Mouse (Mus musculus) forebrain, embryonic 10.5 days (tissue): ENCODE results near the gene Zhx3. TPM values are rescaled to one million over a fixed set of nuclear protein-coding genes. Genes with fewer than 3 reads are reported as not detected.

Experiments used
- DNase-seq: peaks from one replicate; pipeline ENCODE4 v3.0.0-alpha.2; 2017; ENCODE audit warnings: low spot score; ENCODE audit errors: extremely low spot score
- H3K27ac ChIP-seq: fragments of 300-500 bp; sonication (generic); 2 replicates; pipeline ENCODE4 v1.5.1; 2016; ENCODE audit warnings: mild to moderate bottlenecking
- H3K27me3 ChIP-seq: fragments of 300-500 bp; sonication (generic); 2 replicates; pipeline ENCODE4 v1.6.1; 2016; ENCODE audit warnings: mild to moderate bottlenecking; ENCODE audit not compliant: poor library complexity, severe bottlenecking
- H3K36me3 ChIP-seq: fragments of 300-500 bp; sonication (generic); replicated peaks from 2 replicates; pipeline ENCODE4 v1.6.1; 2016; ENCODE audit warnings: mild to moderate bottlenecking, moderate library complexity
- H3K4me1 ChIP-seq: fragments of 300-500 bp; sonication (generic); 2 replicates; pipeline ENCODE4 v1.6.1; 2016
- H3K4me3 ChIP-seq: fragments of 300-500 bp; sonication (generic); 2 replicates; pipeline ENCODE4 v1.5.1; 2016; ENCODE audit warnings: mild to moderate bottlenecking, moderate library complexity
- H3K9me3 ChIP-seq: fragments of 300-500 bp; sonication (generic); 2 replicates; pipeline ENCODE4 v1.6.1; 2016; ENCODE audit warnings: mild to moderate bottlenecking, moderate library complexity
- WGBS: fragments of 180-500 bp; shearing (Covaris S2); methylation state at CpG from one replicate; pipeline ENCODE4 v1.1.7; 2016; 5-methylcytosine and 5-hydroxymethylcytosine counted together
- polyA plus RNA-seq: library from polyadenylated mRNA; unstranded; fragments of >200 nt; fragmentation: Nextera tagmentation; extraction: Ambion mirVana; gene quantifications from 2 replicates; pipeline ENCODE4 v1.2.1, GENCODE M21; 2016

Gene Zhx3
- polyA plus RNA-seq, 1 experiment from 2014 or later, result 5.8 TPM

DNA sequence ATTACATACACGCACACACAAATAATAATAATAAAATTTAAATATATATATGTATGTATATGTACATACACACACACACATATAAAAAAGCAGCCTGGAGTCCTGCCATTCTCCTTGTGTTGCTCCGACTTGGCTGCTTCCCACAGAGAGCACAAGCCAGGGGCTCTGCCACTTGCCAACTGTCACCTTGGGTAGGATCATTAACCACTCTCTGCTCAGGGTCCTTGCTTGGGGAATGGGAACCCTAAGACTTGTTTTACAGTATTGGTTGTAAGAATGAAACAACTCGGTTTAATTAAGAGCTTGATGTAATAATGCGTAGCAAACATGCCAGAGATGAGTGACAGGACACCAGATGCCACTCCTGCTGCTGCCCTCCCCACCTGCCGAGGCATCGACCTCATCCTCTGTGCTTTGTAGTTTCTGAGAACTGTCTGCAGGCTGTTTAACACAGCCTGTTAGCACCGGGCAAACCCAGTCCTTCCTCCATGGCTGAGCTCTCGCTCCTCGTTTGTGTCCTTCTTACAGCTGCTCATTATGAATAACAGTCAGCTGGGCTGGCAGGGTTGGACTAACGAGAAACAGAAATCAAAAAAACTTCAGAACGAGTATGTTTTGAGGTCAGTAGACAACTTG lies 132.2 kb downstream of the Zhx3 start:
- H3K4me3 ChIP-seq, result no peak overlapping the region
- no peak for DNase-seq
- H3K27me3 ChIP-seq, result no peaks in the 10 kb centered on the region
- peaks cover 42% of the 10 kb centered on the region for H3K4me1 ChIP-seq
- 76% methylated on average over 11 of the region's 11 CpGs for WGBS
- no peaks in the 10 kb centered on the region for H3K9me3 ChIP-seq
- H3K36me3 ChIP-seq, result peaks cover 83% of the 10 kb centered on the region
- H3K27ac ChIP-seq, result 0 out of 2 replicates have a peak overlapping the region, but pooled peaks have one; percentile 20

DNA sequence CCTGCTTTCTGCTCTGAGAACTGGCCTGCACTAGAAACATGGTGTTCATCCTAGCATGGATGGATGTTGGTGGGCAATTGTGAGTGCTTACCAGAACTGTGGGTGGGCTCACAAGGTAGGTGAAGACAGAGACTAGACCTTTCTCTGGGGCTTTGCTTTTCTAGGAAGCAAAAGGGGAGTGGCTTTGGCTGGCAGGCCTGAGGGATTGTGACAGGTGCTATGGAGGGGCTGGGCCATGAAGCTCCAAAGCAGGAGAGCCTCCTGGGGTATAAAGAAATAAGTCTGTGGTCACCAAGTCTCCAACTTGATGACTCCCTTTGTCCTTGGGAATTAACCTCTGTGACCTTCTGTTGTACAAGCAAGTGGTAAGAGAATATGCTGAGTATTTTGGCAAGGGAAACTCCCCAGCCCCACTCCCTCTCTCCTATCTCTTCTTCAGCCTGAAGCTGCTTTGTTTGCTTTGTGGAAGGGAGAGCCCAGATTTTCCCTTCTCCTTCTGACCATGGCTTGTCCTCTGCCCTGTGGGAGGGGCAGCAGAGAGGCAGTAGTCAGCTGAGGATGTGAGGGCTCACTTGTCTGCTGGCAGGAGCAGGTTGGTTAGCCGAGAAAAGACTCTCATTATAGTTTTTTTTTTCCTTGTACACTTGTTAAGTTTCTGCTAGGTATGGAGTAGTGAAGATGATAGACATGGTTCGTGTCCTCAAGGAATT lies 133.0 kb downstream of the Zhx3 start:
- no peak for DNase-seq
- WGBS, result 59% methylated on average over 2 of the region's 2 CpGs
- H3K27ac ChIP-seq, result no peak overlapping the region

DNA sequence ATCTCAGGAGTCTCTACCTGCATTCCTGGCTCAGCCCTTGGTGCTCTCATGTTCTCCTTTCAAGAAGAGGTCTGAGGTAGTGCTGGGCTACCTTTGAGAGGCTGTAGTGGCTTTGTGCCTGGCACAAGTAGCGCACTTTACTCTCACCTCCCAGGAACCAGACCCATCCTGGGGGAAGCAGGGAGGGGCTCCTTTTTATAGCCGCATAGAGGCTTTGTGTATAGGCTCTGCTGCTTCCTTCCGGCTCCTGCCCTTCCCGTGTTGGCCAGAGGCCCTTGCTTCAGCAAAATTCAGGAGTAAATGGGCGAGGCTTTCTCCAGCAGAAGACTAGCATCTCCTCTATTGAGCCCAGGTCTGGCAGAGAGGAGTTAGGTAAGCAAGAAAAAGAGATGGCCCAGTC lies 134.4 kb downstream of the Zhx3 start:
- Histone ChIP-seq H3K9me3 (no peaks in the 10 kb centered on the region), H3K27me3 (no peaks in the 10 kb centered on the region), H3K4me1 (peaks cover 64% of the 10 kb centered on the region), H3K27ac (no peak overlapping the region), H3K4me3 (no peak overlapping the region), H3K36me3 (peaks cover 89% of the 10 kb centered on the region)
- DNase-seq, result no peak
- 84% methylated on average over 5 of the region's 5 CpGs for WGBS

More for the DNA sequence above, 133.0 kb downstream of the Zhx3 start:
- Histone ChIP-seq H3K36me3 (peaks cover 83% of the 10 kb centered on the region), H3K4me3 (no peak overlapping the region), H3K9me3 (no peaks in the 10 kb centered on the region), H3K27me3 (no peaks in the 10 kb centered on the region), H3K4me1 (peaks cover 50% of the 10 kb centered on the region)

DNA sequence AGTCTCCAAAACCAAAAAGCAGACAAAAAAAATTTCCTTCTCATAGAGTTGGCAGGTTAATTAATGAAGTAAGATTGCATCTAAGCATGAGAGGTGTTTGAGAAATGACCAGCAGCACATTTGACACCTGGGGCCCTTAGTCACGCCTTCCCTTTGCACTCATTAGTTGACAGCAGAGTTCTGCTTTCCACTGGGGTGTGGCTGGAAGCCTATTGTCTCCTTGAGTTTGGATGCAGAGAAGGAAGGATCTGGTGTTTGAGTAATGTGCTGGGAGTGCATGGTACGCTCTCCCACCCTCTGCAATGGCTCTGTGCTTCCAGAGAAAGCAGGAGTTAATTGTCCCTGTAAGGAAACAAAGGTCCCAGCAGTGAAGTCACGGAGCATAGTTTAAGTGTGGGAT lies 136.3 kb downstream of the Zhx3 start:
- DNase-seq, result no peak
- Histone ChIP-seq H3K36me3 (peaks cover 78% of the 10 kb centered on the region), H3K27me3 (no peaks in the 10 kb centered on the region), H3K9me3 (no peaks in the 10 kb centered on the region), H3K4me1 (peaks cover 70% of the 10 kb centered on the region), H3K27ac (no peak overlapping the region), H3K4me3 (no peak overlapping the region)
- WGBS, result 93% methylated on average over 3 of the region's 3 CpGs

DNA sequence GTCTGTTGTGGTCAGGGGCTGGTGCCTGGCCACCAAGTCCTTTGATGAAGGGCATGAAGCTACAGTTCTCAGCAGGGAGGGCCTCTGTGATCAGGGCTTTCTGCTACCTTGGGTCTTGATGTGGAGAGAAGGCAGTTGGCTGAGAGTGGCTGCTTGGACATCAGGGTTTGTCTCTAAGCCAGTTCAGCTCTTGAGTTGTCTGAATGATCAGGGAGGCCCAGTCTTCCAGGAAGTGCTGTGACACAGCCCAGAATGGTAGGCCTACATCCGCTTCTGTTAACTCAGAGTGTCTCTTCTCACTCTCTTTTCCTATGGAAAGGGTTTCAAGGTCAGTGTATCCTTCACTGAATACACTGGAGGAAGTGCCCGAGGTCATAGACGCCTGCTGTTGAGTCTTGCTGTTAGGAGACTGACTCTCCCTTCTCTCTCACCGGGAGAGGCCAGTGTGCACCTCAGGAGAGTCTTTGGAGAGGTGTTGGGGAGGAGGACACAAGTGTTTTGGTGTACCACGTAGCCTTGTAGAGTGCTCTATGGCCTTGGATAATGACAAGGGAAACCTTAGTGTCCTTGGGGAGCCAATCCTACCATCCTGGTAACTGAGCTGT lies 137.0 kb downstream of the Zhx3 start:
- no peak overlapping the region for H3K4me3 ChIP-seq
- H3K9me3 ChIP-seq, result no peaks in the 10 kb centered on the region
- no peaks in the 10 kb centered on the region for H3K27me3 ChIP-seq
- WGBS, result 91% methylated on average over 5 of the region's 5 CpGs
- H3K36me3 ChIP-seq, result peaks cover 72% of the 10 kb centered on the region
- no peak overlapping the region for H3K27ac ChIP-seq
- DNase-seq, result no peak
- H3K4me1 ChIP-seq, result peaks cover 69% of the 10 kb centered on the region

DNA sequence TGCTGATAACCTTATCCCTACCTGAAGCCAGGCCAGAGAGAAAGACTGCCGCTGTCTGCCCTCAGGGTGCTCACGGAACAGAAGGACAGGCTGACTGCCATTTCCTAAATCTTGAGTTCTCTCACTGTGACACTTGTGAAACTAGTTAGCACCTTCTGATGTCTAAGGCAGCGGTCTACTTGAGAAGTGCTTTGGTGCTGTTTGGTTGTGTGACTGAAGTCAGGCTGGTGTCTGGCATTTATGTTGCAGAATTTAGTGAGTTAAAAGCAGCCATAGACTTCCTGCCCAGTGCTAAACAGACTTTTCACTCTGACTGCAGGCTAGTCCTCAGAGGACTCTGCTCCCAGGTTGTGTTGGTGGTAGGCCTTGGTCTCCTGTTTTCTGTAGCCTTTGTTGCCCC lies 138.5 kb downstream of the Zhx3 start:
- no peaks in the 10 kb centered on the region for H3K9me3 ChIP-seq
- H3K4me3 ChIP-seq, result peak overlapping the region; percentile 16; the same call in 1 of the 2 replicates
- peaks cover 9% of the 10 kb centered on the region for H3K27me3 ChIP-seq
- WGBS, result 93% methylated on average over 3 of the region's 3 CpGs
- peaks cover 67% of the 10 kb centered on the region for H3K4me1 ChIP-seq
- DNase-seq, result no peak
- no peak overlapping the region for H3K27ac ChIP-seq
- peaks cover 58% of the 10 kb centered on the region for H3K36me3 ChIP-seq

DNA sequence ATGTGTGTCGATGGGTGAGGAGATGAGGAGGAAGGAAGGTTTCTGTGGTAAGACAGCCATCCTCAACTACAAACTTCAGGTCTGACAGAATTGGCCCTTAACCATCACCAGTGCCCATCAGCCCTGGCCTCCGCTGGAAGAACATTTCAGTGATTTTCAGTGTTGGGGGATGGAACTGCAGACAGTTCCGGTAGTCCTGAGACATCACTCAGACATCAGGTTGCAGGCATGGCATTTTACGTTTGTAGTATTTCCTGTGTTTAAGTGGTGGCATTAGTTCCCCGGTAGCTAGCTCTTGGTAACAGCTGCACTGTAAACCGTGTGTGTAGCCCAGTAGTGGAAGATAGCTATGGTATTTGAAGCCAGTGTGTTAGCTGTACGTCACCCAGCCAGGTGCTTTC lies 139.7 kb downstream of the Zhx3 start:
- peaks cover 46% of the 10 kb centered on the region for H3K36me3 ChIP-seq
- H3K27ac ChIP-seq, result 0 out of 2 replicates have a peak overlapping the region, but pooled peaks have one; percentile 100
- H3K4me1 ChIP-seq, result peaks cover 56% of the 10 kb centered on the region
- peaks cover 9% of the 10 kb centered on the region for H3K27me3 ChIP-seq
- no peaks in the 10 kb centered on the region for H3K9me3 ChIP-seq
- 80% methylated on average over 7 of the region's 7 CpGs for WGBS
- DNase-seq, result no peak
- peak overlapping the region; percentile 97 for H3K4me3 ChIP-seq

DNA sequence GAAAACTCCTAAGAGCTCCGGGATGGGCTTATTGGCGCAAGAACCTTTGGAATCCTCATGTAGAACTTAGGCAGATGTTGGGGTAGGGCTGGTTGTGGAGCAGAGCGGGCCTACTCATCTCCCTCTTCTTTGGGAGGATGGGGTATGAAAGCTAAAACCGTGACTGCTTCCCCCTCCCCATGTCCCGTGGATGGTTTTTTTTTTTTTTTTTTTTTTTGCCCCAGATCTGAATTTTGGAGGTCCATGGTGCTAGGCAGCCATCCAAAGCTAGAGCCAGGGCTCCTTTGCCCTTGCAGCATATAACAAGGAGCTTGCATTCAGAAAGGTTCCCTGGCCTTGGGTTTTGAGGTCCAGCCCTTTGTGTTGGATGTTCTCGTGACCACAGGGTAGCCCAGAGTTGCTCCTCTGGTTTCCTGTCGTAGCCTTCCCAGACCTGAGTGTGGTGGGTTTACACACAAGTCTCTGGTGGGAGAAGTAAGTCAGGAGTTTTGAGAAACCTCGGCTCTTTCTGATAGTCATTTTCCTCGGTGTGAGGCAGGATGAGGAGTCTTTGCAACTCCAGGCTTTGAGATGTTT lies 140.3 kb downstream of the Zhx3 start:
- H3K4me1 ChIP-seq, result peaks cover 55% of the 10 kb centered on the region

DNA sequence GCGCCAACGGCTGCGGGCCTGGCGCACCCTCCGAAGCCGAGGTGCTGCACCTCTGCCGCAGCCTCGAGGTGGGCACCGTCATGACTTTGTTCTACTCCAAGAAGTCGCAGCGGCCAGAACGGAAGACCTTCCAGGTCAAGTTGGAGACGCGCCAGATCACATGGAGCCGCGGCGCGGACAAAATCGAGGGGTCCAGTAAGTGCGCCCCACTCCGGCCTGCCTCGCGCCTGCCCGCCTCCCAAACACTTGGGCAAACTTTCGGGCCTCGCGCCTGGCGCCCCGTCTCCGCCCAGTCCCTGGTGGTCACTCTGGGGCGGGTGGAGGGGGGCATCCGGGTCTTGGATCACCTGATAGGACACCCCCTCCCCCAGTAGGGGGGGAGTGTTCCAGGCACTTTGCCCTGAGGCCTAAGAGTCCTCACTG lies 140.9 kb downstream of the Zhx3 start:
- peaks cover 33% of the 10 kb centered on the region for H3K36me3 ChIP-seq
- peak overlapping the region; percentile 100 for H3K27ac ChIP-seq
- H3K4me1 ChIP-seq, result peaks cover 55% of the 10 kb centered on the region
- DNase-seq, result peak; percentile 66
- H3K4me3 ChIP-seq, result peak overlapping the region; percentile 97
- WGBS, result under 1% methylated on average over 32 of the region's 32 CpGs
- H3K9me3 ChIP-seq, result no peaks in the 10 kb centered on the region
- peaks cover 9% of the 10 kb centered on the region for H3K27me3 ChIP-seq

More for the DNA sequence above, 140.3 kb downstream of the Zhx3 start:
- Histone ChIP-seq H3K4me3 (peak overlapping the region; percentile 97), H3K36me3 (peaks cover 40% of the 10 kb centered on the region), H3K27me3 (peaks cover 9% of the 10 kb centered on the region), H3K27ac (peak overlapping the region; percentile 100), H3K9me3 (no peaks in the 10 kb centered on the region)
- DNase-seq, result no peak
- WGBS, result 53% methylated on average over 9 of the region's 9 CpGs

DNA sequence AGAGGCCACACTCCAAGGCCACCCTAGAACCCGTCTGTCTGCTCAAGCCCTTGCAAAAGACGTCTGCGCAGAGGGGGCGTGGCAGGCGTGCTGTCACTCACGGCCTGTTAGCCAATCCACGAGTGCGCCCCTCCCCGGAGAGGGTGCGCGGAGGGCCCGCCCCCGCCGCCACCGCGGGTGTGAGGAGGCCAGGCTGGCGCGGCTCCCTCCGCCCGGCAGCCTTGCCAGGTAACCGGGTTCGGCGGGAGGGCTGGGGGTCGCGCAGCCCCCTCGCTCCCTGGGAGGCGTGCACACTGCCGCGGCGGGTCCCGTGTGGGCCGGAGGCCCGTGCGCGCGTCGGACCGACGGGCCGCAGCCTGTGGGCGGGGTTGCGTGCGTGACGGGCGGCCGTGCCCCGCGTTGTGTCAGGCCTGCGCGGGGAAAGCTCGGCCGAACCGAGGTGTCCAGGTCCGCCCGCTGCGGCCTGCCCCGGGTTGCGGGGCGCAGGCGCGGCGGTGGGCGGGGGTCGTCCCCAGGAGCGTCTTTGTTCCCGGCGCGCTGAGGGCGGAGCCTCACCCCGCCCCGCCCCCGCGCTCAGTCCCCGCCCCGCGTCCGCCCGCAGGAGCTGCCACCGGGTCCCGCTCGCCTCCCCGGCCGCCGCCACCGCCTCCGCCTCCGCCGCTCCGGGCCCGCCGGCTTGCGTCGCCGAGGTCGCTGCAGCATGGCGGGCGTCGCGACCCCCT lies 141.5 kb downstream of the Zhx3 start, which contains the start of gene Plcg1:
Plcg1 (plus strand) TSS at position 184 of the 722 bp plus-strand sequence.
- peak; percentile 92 for DNase-seq
- peaks cover 28% of the 10 kb centered on the region for H3K36me3 ChIP-seq
- H3K4me1 ChIP-seq, result peaks cover 55% of the 10 kb centered on the region
- H3K27me3 ChIP-seq, result peaks cover 9% of the 10 kb centered on the region
- peak within 1 kb of the TSS; percentile 97 for H3K4me3 ChIP-seq
- peak within 1 kb of the TSS; percentile 100 for H3K27ac ChIP-seq
- WGBS, result under 1% methylated on average over 91 of the region's 99 CpGs
- H3K9me3 ChIP-seq, result no peaks in the 10 kb centered on the region

DNA sequence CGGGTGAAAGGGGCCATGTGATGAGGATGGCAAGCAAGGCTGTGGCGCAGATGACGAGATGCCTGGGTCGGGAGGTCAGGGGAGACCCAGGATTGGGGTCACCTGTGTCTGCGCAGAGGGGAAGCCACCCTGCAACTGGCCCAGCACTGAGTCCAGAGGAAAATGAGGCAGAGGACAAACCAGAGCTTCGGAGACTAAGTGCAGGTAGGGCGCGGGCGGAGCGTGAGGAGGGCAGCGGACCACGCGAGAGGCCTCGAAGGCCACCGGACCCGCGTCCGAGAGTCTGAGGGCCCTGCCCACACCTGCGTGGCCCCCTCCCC lies 142.0 kb downstream of the Zhx3 start:
- peaks cover 9% of the 10 kb centered on the region for H3K27me3 ChIP-seq
- peaks cover 55% of the 10 kb centered on the region for H3K4me1 ChIP-seq
- H3K36me3 ChIP-seq, result peaks cover 24% of the 10 kb centered on the region
- H3K9me3 ChIP-seq, result no peaks in the 10 kb centered on the region
- 5% methylated on average over 19 of the region's 19 CpGs for WGBS
- H3K4me3 ChIP-seq, result peak overlapping the region; percentile 97
- DNase-seq, result no peak
- H3K27ac ChIP-seq, result peak overlapping the region; percentile 100
